Mouse (Mus musculus) C2C12 (cell line): ENCODE results near the gene Bcl2. TPM values are rescaled to one million over a fixed set of nuclear protein-coding genes. Genes with fewer than 3 reads are reported as not detected.

Experiments used
- H3K27me3 ChIP-seq: one replicate; pipeline ENCODE4 v1.6.1; 2011; ENCODE audit not compliant: control insufficient read depth, insufficient read depth, insufficient read length
- H3K36me3 ChIP-seq: one replicate; pipeline ENCODE4 v1.6.1; 2011; ENCODE audit not compliant: control insufficient read depth, insufficient read depth
- H3K4me3 ChIP-seq: one replicate; pipeline ENCODE4 v1.5.1; 2011; ENCODE audit warnings: mild to moderate bottlenecking, control low read depth; ENCODE audit not compliant: poor library complexity, insufficient read depth, severe bottlenecking
- H3K79me2 ChIP-seq: one replicate; pipeline ENCODE4 v1.6.1; 2011; ENCODE audit not compliant: control insufficient read depth, insufficient read depth
- H3K79me3 ChIP-seq: one replicate; pipeline ENCODE4 v1.6.1; 2011; ENCODE audit warnings: low read depth, control low read depth
- H3ac ChIP-seq: one replicate; pipeline ENCODE3; 2011; ENCODE audit warnings: low read depth; ENCODE audit not compliant: control insufficient read depth, insufficient read length
- CEBPB ChIP-seq: IDR thresholded peaks from one replicate; pipeline ENCODE4 v1.6.1; 2011; ENCODE audit warnings: low read depth, mild to moderate bottlenecking, control low read depth, moderate library complexity
- CTCF ChIP-seq: IDR thresholded peaks from one replicate; pipeline ENCODE4 v1.5.1; 2011; ENCODE audit not compliant: control insufficient read depth, insufficient read depth, insufficient read length
- FOSL1 ChIP-seq: IDR thresholded peaks from one replicate; pipeline ENCODE4 v1.8.0; 2011; ENCODE audit warnings: mild to moderate bottlenecking, low read length; ENCODE audit not compliant: poor library complexity, insufficient read depth, severe bottlenecking
- MAX ChIP-seq: IDR thresholded peaks from one replicate; pipeline ENCODE4 v1.6.1; 2011; ENCODE audit warnings: mild to moderate bottlenecking, control low read depth
- MYOD1 ChIP-seq: IDR thresholded peaks from one replicate; pipeline ENCODE4 v1.6.1; 2011; ENCODE audit warnings: low read depth; ENCODE audit not compliant: control insufficient read depth, insufficient read length
- MYOG ChIP-seq: IDR thresholded peaks from one replicate; pipeline ENCODE4 v1.6.1; 2011; ENCODE audit not compliant: control insufficient read depth, insufficient read length; ENCODE audit errors: extremely low read depth
- USF1 ChIP-seq: IDR thresholded peaks from one replicate; pipeline ENCODE4 v1.6.1; 2011; ENCODE audit warnings: low read depth, mild to moderate bottlenecking, control low read depth, moderate library complexity
- polyA plus RNA-seq: library from polyadenylated mRNA; unstranded; fragments of >200 nt; fragmentation: generic; extraction: Trizol; gene quantifications from one replicate; pipeline ENCODE4 v1.2.1, GENCODE M21; 2012; ENCODE audit warnings: missing spikeins

Bcl2 gene
- polyA plus RNA-seq, 1 experiment, result 1.8 TPM

DNA sequence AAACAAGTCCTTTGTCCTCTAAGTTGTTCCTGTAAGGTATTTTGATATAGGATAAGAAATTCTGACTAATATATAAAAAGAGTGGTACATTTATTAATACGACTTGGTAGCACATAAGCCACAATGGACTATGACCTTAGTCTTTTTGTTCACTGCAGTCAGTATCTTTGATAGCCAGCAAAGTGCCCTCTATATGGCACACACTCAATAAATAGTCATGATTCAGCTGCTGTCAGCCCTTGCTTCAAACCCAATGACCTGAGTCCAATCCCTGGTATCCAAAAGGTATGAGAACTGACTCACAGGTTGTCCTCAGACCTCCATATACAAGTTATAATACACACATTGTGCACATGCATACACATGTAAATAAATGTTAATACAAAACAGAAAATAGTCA, 117.7 kb downstream of the Bcl2 start:
- Histone ChIP-seq H3K27me3 (no peaks in the 10 kb centered on the region), H3ac (no peak overlapping the region), H3K79me3 (no peaks in the 10 kb centered on the region), H3K79me2 (no peaks in the 10 kb centered on the region), H3K4me3 (no peak overlapping the region), H3K36me3 (no peaks in the 10 kb centered on the region)
- TF ChIP-seq USF1, result no peak
- TF ChIP-seq MYOD1, result no peak
- no peak for TF ChIP-seq MYOG
- no peak for TF ChIP-seq MAX
- TF ChIP-seq FOSL1, result no peak
- no peak for TF ChIP-seq CEBPB
- TF ChIP-seq CTCF, result no peak

DNA sequence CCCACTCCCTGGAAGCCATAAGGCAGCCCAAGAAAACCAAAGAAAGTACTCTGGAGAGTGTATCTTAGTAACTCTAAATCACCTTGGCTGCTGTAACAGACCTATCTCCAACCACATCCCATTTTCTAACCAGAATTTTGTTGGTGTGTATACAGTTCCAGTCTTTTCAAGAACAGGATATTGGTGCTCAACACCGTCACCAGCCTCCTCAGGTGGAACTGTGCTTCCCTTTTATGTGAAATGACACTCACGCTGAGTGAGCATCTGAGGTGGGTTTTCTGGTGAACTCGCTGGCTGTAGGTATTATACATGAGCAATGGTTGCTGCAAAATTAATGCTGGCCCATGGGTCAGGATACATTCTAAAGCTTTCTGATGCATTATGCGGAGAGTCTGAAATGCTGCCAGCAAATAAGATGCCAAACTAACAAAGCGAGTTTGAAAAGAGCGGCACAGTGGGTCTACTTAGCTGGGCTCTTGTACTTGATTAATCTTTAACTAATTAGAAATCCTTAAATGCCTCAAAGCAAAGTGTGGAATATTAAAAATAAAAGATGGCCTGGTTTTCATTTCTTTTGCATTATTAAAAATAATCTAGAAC, 118.7 kb downstream of the Bcl2 start:
- Histone ChIP-seq H3K4me3 (no peak overlapping the region), H3K27me3 (no peaks in the 10 kb centered on the region), H3ac (no peak overlapping the region), H3K79me2 (no peaks in the 10 kb centered on the region), H3K79me3 (no peaks in the 10 kb centered on the region), H3K36me3 (no peaks in the 10 kb centered on the region)
- TF ChIP-seq CTCF, result no peak
- TF ChIP-seq MYOD1, result no peak
- no peak for TF ChIP-seq CEBPB
- TF ChIP-seq USF1, result no peak
- TF ChIP-seq MYOG, result no peak
- no peak for TF ChIP-seq FOSL1
- TF ChIP-seq MAX, result no peak

DNA sequence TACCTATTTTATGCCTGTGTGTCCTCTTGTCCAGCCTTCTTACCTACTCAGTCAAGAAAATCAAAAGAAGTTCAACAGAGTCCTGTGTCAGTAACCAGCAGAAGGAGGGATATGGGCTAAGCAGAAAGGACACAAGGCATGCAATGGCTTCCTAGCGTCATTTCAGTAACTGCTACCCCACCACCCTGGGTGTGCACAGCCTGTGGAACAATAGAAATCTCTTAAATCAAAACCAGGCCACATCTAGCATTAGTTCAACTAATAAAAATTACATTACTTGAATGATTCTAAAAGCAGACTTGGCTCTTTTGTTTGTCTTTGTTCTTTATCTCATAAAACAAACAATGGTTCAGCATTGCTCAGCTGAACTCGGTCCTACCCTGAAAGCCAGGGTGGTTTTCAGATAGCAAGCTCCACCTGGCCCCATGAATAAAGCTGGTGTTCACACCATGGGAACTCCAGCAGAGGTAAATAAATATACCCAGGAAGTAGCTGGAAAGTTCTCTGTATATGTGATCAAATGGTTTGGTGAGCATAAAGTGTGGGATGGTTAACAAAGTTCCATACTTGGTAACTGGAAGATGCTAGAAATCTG, 122.8 kb downstream of the Bcl2 start:
- Histone ChIP-seq H3K79me3 (no peaks in the 10 kb centered on the region), H3K79me2 (no peaks in the 10 kb centered on the region), H3ac (no peak overlapping the region), H3K27me3 (no peaks in the 10 kb centered on the region), H3K4me3 (no peak overlapping the region), H3K36me3 (no peaks in the 10 kb centered on the region)
- TF ChIP-seq FOSL1, result no peak
- no peak for TF ChIP-seq MAX
- no peak for TF ChIP-seq MYOD1
- no peak for TF ChIP-seq CTCF
- no peak for TF ChIP-seq USF1
- TF ChIP-seq CEBPB, result no peak
- TF ChIP-seq MYOG, result no peak

DNA sequence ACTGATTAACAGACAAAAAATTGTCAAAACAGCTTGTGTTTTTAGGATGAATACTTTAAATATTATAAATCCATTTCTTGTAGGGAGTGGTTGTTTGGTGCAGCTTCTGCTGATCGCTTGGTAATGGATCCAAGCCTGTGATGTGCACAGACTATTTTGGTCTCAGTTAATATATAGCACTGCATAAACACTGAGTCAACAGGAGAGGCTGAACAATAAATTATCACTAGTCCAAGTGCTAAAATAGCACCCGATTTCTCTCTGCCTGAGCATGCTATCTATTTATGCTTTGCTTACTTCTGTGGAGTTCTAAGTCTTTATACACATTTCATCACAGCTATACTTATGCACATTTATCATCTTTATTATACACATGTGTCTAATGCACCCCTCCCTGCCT, 124.9 kb downstream of the Bcl2 start:
- TF ChIP-seq MAX (no peak), USF1 (no peak), MYOG (no peak), CEBPB (no peak)
- H3K79me3 ChIP-seq, result no peaks in the 10 kb centered on the region

DNA sequence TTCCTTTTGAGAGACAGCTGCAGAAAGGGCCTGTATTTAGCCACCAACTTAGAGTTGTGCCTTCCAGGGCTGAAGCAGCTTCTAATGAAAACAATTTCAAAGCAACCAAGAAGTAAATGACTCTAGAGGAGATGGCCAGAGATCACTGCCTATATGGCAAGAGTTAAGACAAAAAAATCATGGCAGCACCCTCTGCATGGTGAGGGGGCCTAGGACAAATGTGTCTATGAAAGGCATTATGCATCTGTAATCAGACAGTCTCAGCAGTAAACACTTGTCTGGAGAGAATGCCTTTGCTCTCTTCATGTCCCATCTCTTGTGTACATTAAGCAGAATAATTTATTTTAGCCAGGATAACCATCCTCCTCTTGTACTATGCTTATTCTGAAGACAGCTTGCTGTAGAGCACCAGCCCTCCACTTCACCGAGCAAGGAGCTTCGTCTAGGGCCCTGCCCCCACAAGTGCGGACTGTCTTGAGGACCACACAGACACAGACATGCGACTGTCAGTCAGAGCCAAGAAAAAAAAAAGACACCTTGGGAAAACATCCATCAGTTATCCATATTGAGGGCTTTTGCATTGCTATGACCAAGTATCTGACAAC, 126.1 kb downstream of the Bcl2 start:
- Histone ChIP-seq H3K27me3 (no peaks in the 10 kb centered on the region), H3K79me3 (no peaks in the 10 kb centered on the region), H3K79me2 (no peaks in the 10 kb centered on the region), H3K4me3 (no peak overlapping the region), H3ac (no peak overlapping the region), H3K36me3 (no peaks in the 10 kb centered on the region)
- TF ChIP-seq MYOG (no peak), CTCF (no peak), FOSL1 (no peak), MYOD1 (no peak), CEBPB (no peak), USF1 (no peak), MAX (no peak)

More for the DNA sequence above, 124.9 kb downstream of the Bcl2 start:
- no peaks in the 10 kb centered on the region for H3K27me3 ChIP-seq
- H3K79me2 ChIP-seq, result no peaks in the 10 kb centered on the region
- no peak overlapping the region for H3ac ChIP-seq
- H3K4me3 ChIP-seq, result no peak overlapping the region
- no peaks in the 10 kb centered on the region for H3K36me3 ChIP-seq

DNA sequence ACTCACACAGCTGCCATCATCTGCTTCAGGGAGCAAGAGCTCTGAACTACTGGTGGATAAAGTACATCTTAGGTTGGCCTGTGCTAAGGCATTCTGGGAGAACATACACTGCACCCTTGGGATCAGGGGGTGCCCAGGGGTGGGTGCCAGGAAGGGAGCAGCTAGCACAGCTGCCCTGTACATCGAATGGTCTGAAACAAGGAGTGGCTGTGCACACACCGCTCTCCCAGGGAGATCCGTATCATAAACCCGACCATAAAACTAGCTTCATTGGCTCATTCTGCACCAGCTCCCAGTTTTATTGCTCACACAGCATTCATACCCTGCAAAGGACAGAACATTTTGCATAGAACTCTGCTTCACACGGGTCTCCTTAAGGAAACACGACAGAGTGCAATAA, 127.3 kb downstream of the Bcl2 start:
- no peak overlapping the region for H3ac ChIP-seq
- no peaks in the 10 kb centered on the region for H3K79me3 ChIP-seq
- TF ChIP-seq CEBPB (no peak), USF1 (no peak), MYOD1 (no peak), MYOG (no peak), CTCF (no peak), MAX (no peak), FOSL1 (no peak)
- H3K79me2 ChIP-seq, result no peaks in the 10 kb centered on the region
- H3K27me3 ChIP-seq, result no peaks in the 10 kb centered on the region
- no peak overlapping the region for H3K4me3 ChIP-seq
- H3K36me3 ChIP-seq, result no peaks in the 10 kb centered on the region
